Mouse (Mus musculus): ENCODE measurements around the gene Slc2a13.

The Slc2a13 gene

DNA sequence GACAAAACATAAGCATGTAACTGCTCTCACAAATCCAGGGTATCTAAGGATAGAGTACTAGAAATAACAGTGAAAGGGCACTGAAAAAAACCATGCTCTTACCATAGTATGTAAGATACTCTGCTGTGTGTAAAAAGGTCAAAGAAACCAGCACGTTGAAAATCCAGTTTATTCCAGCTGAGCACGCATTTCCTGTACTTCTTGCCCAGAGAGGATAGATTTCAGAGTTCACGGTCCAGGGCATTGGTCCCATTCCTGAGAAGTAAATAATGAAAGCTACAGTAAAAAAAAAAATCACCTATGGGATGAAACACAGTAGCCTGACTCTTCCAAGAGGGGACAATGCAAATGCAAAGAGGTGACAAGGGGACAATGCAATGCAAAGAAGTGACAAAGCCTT lies 297.1 kb downstream of the Slc2a13 start:
- no peak for DNase-seq (ENCODE audit: low read depth, low spot score)

DNA sequence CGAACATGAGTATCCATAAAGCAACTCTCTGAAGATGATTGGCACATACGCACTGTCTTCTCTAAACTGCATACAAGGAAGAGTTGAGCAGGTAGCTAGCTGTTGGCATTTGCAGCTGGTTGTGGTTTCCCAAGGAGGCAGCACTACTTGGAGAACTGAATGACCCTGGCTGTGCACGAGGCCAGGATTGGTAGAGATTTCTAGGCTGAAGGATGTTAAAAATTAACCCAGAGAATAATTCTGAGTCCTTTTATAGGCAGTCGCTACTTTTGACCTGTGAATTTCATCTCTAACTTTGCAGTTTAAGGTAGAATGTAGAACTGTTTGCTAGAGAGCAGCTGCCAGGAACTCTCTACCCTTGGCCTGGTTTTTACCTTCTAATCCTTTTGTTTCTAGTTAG lies 304.5 kb downstream of the Slc2a13 start:
- no peak for DNase-seq (ENCODE audit: low read depth, low spot score)

DNA sequence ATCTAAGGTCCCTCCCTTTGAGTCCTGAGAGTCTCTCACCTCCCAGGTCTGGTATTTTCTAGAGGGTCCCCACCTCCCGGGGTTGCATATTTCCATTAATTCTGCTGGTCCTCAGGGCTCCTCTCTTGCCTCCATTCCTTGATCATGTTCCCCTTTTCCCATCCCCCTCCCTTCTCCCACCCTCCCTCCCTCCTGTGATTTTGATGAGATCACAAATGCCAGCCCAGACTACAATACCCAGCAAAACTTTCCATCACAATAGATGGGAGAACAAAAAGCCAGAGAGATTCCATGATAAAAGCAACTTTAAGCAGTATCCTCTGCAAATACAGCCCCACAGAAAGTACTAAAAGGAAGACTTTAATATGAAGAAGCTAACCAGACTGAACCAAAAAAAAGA lies 309.1 kb downstream of the Slc2a13 start:
- DNase-seq (ENCODE audit: low read depth, low spot score) = no peak

DNA sequence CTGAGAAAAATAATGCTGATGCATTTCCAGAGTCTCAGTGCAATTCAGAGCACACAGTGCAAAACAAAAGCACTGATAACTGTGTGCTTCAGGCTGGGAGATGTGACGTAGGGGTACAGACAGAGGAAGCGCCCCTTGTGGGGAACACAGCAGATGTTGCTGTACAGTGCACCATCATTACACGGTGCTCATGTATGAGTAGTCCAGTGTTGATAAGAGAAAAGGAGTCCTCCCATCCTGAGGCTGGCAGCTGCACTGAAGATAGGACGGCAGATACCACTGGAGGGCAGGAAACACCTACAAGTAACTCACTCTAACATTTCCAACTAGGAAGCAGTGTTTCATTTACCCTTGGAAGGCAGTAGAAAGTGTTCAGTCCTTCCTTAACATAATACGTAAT lies 312.5 kb downstream of the Slc2a13 start:
- DNase-seq (ENCODE audit: low read depth, low spot score) = no peak

DNA sequence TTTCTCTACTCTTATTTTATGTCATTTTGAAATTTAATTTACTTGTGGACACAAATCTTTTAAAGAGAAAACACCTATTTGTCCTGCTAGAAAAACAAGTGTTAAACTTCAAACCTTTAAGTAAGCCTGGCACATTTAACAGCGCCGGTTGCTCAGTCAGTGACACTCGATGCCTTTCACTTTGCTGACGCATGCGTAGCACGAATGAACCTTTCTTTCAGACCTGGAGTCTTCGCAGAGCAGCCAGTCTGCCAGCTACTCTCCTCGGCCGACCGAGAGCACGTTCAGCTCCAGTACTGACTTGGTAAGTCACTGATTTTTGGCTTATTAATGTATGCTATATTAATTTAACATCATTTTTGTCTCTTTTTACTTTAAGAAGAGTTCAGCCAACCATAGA lies 315.9 kb downstream of the Slc2a13 start:
- DNase-seq (ENCODE audit: low read depth, low spot score) = peak; percentile 79

DNA sequence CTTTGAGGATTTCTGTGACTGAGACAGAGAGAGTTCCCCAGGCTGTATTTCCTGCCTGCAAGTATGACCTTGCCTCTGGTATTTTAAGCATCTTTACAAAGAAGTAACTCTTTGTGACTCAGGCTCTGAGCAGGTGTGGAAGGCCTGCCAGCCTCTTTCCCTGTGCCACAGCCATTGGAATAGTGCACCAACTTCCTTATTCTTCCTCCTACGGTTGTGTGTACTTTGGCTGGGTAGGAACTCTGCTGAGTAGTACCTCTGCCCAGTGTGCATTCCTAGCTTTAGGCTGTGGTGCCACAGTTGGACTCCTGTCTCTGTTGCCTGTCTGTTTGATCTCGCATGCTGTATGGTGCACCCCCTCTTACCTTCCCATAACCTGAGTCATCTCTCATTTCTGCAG lies 317.8 kb downstream of the Slc2a13 start:
- DNase-seq (ENCODE audit: low read depth, low spot score) = no peak

DNA sequence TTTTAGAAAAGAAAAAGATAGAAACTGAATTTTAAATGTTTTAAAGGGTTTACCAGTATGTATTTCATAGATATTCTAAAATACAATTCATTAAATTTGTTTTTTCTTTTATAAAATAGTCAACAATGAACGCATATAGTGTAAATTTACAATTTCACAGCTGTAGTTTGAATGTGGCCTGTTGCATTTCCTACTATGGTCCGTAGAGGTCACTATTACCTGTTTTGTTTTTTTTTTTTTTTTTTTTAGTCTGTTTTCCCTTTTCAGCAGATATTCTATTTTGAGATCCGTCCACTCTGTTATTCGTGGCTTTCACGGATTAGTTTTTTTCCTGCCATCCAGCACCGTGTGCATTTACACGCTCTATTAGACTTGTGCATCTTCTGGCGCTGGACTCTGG lies 320.1 kb downstream of the Slc2a13 start:
- DNase-seq (ENCODE audit: low read depth, low spot score) = no peak

DNA sequence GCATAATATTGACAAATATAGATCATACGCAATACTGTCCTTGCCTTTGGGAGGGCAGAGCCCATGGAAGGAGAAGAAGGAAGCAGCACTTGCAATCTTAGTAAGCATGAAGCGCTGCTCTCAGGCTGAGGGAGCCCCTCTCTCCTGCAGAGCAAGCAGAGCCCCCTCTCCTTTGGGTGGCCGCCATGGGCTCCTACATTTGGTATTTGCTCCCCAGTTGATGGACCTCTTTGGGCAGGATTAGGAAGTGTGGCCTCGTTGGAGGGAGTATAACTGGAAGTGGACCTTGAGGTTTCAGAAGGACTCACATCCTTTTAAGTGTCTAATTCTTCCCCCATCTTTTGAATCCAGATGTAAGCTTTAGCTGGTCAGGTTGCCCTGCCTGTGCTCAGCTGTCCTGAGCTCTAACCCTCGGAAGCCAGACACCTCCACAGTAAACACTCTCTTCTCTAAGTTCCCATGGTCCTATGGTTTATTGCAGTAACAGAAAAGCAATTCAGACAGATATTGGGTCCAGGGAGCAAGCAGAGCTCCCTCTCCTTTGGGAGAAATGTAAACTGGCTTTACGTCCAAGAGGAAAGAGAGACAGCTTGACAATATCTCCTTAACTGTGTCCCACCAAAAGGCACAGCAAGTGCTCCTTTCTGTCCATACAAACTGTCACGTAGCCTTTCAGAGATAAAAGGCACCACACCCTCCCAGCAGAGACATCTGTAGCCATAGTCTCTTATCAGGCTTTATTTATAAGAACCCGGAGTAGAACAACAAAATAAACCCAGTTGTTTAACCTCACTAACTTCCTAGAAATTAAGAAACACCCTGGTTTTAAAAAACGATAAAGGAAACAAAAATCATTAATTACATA lies 321.3 kb downstream of the Slc2a13 start:
- DNase-seq (ENCODE audit: low read depth, low spot score) = no peak

DNA sequence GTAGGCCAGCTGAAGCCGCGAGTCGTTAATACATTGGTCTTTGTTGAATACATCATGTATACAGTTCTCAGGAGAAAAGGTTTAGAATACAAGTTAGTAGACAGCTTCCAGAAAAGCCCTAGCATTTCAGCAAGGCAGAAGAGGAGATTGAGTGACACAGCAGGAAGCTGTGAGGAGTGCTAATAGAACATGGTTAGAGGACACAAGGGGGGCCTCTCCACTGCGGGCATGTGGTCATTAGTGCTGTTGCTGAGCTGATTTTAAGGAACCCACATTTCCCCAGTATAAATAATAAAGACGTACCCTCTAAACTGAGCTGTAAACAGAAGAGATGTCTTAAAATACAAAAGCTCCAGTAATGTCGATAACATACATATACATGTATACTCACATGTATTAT lies 322.2 kb downstream of the Slc2a13 start:
- DNase-seq (ENCODE audit: low read depth, low spot score) = no peak

DNA sequence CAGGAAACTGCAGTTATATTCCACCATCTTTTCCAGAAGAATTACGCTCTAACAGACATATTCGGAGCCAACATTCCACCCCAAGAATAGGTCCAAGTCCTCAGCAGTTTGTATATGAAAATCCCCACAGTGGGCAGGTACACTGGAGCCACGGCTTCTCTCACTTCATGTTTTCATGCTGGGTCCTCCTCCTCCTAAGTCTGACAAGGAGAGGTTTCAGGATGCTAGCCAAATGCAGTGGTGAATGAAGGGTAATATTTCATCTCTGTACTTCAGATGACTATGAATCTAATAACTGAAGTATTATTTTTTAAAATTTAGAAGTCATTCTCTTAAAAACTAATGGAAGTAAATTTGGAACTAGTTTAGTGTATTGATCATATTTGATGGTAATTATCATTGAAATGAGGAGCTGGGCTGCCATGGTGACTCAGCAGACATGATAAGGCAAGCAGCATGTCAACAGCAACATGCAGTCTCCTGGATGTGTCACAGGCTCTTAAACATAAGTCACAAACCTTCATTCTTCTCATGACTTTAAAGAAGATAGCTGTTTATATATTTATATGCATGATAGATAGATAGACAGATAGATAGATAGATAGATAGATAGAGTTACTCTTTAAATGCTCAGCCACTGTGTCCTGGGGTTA lies 332.3 kb downstream of the Slc2a13 start:
- DNase-seq (ENCODE audit: low read depth, low spot score) = no peak

DNA sequence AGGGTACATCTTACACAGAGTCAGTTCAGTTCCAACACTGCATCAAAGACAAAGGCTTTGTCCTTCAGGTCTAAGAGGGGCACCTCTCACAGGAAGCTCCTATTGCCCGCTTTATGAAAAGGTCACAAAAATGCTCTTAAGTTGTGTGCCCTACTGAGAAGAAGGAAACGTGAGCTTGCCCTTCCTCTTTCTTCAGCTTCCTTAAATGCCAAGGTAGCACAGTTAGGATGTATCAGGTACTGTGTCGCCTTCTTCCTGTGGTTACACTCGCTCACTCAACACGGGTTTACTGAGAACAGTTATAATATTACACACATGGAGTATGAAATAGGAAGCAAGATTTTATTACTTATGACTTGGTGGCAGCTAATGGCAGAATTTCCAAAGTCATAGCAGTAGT lies 335.8 kb downstream of the Slc2a13 start:
- no peak for DNase-seq (ENCODE audit: low read depth, low spot score)
